Mouse (Mus musculus) limb, embryonic 12.5 days (tissue): ENCODE results near the gene Naa80. TPM values are rescaled to one million over a fixed set of nuclear protein-coding genes. Genes with fewer than 3 reads are reported as not detected.

Source experiments
- ATAC-seq: fragments of 200-750 bp; cut with Nextera tagmentation; 2 replicates; pipeline ENCODE4 v1.8.0; 2017; ENCODE audit warnings: low read depth, moderate TSS enrichment; ENCODE audit not compliant: insufficient number of reproducible peaks, insufficient read depth, low FRiP score, low TSS enrichment
- H3K27ac ChIP-seq: fragments of 300-500 bp; sonication (generic); 2 replicates; pipeline ENCODE4 v1.5.1; 2016; ENCODE audit warnings: mild to moderate bottlenecking, moderate library complexity
- H3K27me3 ChIP-seq: fragments of 300-500 bp; sonication (generic); 2 replicates; pipeline ENCODE4 v1.6.1; 2016; ENCODE audit warnings: mild to moderate bottlenecking, moderate library complexity
- H3K36me3 ChIP-seq: fragments of 300-500 bp; sonication (generic); 2 replicates; pipeline ENCODE4 v1.6.1; 2016; ENCODE audit warnings: mild to moderate bottlenecking, moderate library complexity
- H3K4me1 ChIP-seq: fragments of 300-500 bp; sonication (generic); replicated peaks from 2 replicates; pipeline ENCODE4 v1.6.1; 2016
- H3K4me2 ChIP-seq: fragments of 300-500 bp; sonication (generic); 2 replicates; pipeline ENCODE4 v1.6.1; 2016; ENCODE audit warnings: mild to moderate bottlenecking, moderate library complexity
- H3K4me3 ChIP-seq: fragments of 300-500 bp; sonication (generic); replicated peaks from 2 replicates; pipeline ENCODE4 v1.5.1; 2016; ENCODE audit warnings: mild to moderate bottlenecking
- H3K9ac ChIP-seq: fragments of 300-500 bp; sonication (generic); replicated peaks from 2 replicates; pipeline ENCODE4 v1.6.1; 2016; ENCODE audit warnings: mild to moderate bottlenecking, moderate library complexity
- H3K9me3 ChIP-seq: fragments of 300-500 bp; sonication (generic); 2 replicates; pipeline ENCODE4 v1.6.1; 2016; ENCODE audit warnings: mild to moderate bottlenecking, moderate library complexity
- WGBS: fragments of 180-500 bp; shearing (Covaris S2); methylation state at CpG from one replicate; pipeline ENCODE4 v1.1.7; 2016; 5-methylcytosine and 5-hydroxymethylcytosine counted together
- polyA plus RNA-seq: library from polyadenylated mRNA; unstranded; fragments of >200 nt; fragmentation: Nextera tagmentation; extraction: Ambion mirVana; gene quantifications from 2 replicates; pipeline ENCODE4 v1.2.1, GENCODE M21; 2016

Gene Naa80
- polyA plus RNA-seq, 1 experiment from 2014 or later: 14.3 TPM

DNA sequence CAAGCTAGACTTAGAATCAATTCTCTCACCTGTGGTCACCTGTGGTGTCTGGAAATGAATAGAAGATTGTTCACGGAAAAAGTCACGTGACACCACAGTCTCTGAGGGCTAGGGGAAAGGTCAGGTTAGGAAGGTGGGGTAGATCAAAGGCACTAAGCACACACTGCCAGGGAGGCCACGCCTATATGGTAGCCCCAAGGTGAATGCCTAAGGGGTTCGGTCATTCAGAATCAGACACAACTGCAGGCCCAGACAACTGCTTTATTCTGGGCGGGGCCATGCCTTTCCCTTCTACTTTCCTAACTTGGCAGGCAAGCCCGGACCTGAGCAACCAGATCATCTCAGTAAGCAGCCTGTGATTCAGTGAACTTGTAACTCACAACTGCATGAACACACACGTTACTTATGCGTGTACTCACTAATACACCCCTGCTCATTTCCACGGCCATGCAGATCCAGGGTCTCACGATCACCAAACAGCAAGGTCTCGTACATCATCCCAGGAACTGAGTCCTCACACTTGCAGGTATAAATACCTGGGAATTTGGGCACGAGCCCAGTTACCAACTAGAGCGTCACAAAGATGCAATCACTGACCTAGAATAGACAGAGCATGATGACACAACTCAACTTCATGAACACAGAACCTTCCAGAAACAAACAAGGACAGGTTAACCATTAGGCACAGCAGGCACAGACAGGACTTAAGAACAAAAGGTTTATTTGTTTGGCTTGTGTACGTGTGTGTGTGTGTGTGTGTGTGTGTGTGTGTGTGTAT, 2.9 kb upstream of the Naa80 start:
- H3K4me2 ChIP-seq: no peak overlapping the region
- peaks cover 54% of the 10 kb centered on the region for H3K4me1 ChIP-seq
- ATAC-seq: no peak

DNA sequence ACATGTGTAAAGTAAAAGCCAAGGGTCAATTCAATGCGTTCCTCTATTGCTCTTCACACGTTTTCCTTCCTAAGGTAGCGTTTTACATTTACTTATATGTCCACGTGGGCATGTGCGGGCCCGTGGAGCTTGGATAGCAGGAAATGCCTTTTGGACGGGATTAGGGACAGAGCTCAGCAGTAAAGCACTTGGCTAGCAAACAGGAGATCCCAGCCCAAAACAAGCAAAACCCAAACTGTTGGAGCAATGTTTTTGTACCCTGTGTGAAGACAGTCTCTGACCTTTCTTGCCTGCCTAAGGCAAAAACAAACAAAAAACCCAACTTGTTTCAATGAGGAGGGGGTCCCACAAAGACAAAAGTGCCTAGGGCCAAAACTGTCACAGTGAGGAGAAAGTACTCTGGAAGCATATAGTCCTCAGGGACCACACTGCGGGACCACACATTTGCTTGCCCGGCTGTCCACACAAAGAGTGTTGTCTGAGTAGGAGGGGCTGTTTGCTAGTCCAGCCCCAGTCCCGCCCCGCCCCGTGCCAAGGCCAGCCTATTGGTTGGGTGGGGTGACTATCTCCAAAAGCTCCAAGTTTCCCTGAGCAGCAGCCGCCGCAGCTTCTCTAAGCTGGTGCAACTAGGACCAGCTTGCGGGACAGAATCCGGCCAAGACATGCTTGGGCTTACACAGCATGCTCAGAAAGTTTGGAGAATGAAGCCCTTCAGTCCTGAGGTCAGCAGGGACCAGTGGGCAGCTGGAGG, 2.2 kb upstream of the Naa80 start, which contains the start of gene Hyal1:
TSS of gene Hyal1 (plus strand) at position 571 of the 751 bp plus-strand sequence.
- Histone ChIP-seq H3K36me3 (peaks cover 36% of the 10 kb centered on the region), H3K4me2 (peak within 1 kb of the TSS; percentile 56), H3K27me3 (no peaks in the 10 kb centered on the region), H3K9ac (peak within 1 kb of the TSS; percentile 57), H3K27ac (peak within 1 kb of the TSS; percentile 83), H3K9me3 (no peaks in the 10 kb centered on the region), H3K4me1 (peaks cover 53% of the 10 kb centered on the region), H3K4me3 (peak within 1 kb of the TSS; percentile 38)
- ATAC-seq: peak; percentile 59
- WGBS: 23% methylated on average over 16 of the region's 16 CpGs

More for the DNA sequence above, 2.9 kb upstream of the Naa80 start:
- H3K4me3 ChIP-seq: no peak overlapping the region
- 80% methylated on average over 14 of the region's 14 CpGs for WGBS
- peaks cover 44% of the 10 kb centered on the region for H3K36me3 ChIP-seq
- no peaks in the 10 kb centered on the region for H3K27me3 ChIP-seq
- no peaks in the 10 kb centered on the region for H3K9me3 ChIP-seq
- no peak overlapping the region for H3K9ac ChIP-seq
- H3K27ac ChIP-seq: peak overlapping the region; percentile 83

DNA sequence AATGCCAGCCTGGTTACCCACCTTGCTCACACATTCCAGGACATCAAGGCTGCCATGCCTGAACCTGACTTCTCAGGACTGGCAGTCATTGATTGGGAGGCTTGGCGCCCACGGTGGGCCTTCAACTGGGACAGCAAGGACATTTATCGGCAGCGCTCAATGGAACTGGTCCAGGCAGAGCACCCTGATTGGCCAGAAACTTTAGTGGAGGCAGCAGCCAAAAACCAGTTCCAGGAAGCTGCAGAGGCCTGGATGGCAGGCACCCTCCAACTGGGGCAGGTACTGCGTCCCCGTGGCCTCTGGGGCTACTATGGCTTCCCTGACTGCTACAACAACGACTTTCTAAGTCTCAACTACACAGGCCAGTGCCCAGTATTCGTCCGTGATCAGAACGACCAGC, 816 bp upstream of the Naa80 start:
- 0 out of 2 replicates have a peak overlapping the region, but pooled peaks have one; percentile 56 for H3K4me2 ChIP-seq
- H3K27me3 ChIP-seq: no peaks in the 10 kb centered on the region
- H3K9ac ChIP-seq: no peak overlapping the region
- H3K4me1 ChIP-seq: peaks cover 60% of the 10 kb centered on the region
- H3K9me3 ChIP-seq: no peaks in the 10 kb centered on the region
- ATAC-seq: no peak
- 92% methylated on average over 10 of the region's 10 CpGs for WGBS
- no peak overlapping the region for H3K4me3 ChIP-seq
- H3K27ac ChIP-seq: no peak overlapping the region
- peaks cover 26% of the 10 kb centered on the region for H3K36me3 ChIP-seq

DNA sequence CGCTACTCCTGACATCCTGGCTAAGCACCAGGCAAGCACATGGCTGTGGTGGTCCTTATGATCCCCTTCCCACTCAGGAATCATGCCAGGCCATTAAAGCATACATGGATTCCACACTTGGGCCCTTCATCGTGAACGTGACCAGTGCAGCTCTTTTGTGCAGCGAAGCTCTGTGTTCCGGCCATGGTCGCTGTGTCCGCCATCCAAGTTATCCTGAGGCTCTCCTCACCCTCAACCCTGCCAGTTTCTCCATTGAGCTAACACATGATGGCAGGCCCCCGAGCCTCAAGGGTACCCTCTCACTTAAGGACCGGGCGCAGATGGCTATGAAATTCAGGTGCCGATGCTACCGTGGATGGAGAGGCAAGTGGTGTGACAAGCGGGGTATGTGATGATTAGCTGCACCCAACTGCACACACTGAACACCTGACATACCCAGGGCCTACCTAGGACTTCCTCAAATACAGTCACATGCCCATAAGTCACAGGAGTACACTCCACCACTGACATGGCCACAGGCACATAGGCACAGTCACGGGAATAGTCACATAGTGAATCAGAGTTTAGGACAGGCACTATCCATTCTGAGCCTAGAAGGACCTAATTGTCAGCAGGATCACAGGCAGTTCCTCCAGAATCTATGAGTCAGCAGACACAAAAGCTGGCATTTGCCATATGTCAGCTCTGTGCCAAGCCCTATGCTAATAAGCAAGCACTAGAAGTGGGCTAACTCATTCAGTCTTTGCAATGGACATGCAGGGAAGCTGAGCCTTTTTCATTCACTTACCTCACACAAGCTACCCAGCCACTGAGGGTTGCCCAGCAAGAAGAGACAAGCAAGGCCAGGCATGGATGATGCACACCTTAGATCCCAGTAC, 575 bp downstream of the Naa80 start:
- ATAC-seq: no peak
- Histone ChIP-seq H3K27me3 (no peaks in the 10 kb centered on the region), H3K27ac (peak overlapping the region; percentile 94), H3K9me3 (no peaks in the 10 kb centered on the region), H3K9ac (0 out of 2 replicates have a peak overlapping the region, but pooled peaks have one; percentile 82), H3K4me1 (peaks cover 60% of the 10 kb centered on the region), H3K4me2 (peak overlapping the region; percentile 96), H3K4me3 (no peak overlapping the region), H3K36me3 (peaks cover 27% of the 10 kb centered on the region)
- 96% methylated on average over 14 of the region's 14 CpGs for WGBS

DNA sequence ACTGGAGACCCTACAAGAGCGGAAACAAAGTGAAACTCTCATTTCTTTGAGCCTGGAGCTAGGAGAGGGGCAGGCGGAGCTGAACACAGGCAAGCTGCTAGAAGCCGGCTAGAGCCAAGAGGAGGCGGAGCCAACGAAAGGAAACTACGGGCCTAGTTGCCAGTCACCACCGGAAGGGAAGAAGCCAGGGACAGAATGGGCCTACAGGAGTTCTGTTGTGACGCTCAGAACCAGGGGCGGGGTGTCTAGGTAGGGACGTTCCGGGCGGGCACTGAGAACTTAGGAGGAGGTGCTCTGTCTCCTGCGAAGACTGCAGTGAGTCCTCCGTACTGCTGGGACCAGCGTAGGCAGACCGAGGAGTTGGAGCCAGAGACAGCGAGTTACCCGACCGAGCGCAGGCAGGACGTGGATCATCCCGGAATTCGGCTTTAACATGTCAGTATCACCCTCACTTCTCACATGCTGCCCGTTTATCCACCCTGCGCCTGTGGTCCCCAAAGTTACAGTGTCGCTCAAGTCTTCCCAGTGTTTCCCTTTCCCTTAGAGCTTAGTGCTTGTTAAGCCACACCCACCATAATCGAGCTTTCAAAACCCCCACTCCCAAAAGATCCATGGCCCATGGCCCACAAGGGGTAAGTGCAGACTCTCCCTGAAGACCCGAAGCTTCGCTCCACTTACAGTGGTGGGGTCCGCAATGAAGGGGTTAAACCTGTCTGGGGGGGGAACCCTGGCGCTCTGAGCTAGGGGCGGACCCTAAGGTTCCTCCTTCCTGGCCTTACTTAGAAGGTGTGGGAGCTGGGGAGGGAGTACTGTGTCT, 2.0 kb downstream of the Naa80 start, which contains the start of gene Hyal3:
TSS of gene Hyal3 (plus strand) at position 318 of the 817 bp plus-strand sequence.
- WGBS: under 1% methylated on average over 32 of the region's 32 CpGs
- peak; percentile 23; the same call in 1 of the 2 replicates for ATAC-seq

DNA sequence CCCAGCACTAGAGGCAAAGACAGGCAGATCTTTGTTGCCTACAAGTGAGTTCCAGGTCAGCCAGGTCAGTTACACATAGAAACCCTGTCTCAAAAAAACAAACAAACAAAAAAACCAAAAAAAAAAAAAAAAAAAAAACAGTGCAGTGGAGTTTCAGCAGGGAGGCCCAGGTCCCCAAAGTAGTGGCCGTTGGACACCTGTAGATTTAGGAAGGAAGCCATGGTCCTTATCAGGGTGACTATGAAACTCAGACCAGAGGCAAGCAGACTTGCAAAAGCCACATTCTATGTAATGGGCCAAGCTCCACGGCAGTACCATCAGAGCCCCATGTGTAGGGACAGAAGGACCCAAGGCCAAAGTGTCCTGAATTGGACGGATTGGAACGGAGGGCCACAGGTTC, 2.9 kb downstream of the Naa80 start:
- no peak overlapping the region for H3K27ac ChIP-seq
- WGBS: 80% methylated on average over 4 of the region's 4 CpGs

More for the DNA sequence above, 2.0 kb downstream of the Naa80 start, which contains the start of gene Hyal3:
- peak within 1 kb of the TSS; percentile 64 for H3K4me3 ChIP-seq
- peak within 1 kb of the TSS; percentile 82 for H3K9ac ChIP-seq
- H3K4me1 ChIP-seq: peaks cover 57% of the 10 kb centered on the region
- peak within 1 kb of the TSS; percentile 96 for H3K4me2 ChIP-seq
- H3K27ac ChIP-seq: peak within 1 kb of the TSS; percentile 94
- no peaks in the 10 kb centered on the region for H3K9me3 ChIP-seq
- peaks cover 19% of the 10 kb centered on the region for H3K36me3 ChIP-seq
- H3K27me3 ChIP-seq: no peaks in the 10 kb centered on the region

DNA sequence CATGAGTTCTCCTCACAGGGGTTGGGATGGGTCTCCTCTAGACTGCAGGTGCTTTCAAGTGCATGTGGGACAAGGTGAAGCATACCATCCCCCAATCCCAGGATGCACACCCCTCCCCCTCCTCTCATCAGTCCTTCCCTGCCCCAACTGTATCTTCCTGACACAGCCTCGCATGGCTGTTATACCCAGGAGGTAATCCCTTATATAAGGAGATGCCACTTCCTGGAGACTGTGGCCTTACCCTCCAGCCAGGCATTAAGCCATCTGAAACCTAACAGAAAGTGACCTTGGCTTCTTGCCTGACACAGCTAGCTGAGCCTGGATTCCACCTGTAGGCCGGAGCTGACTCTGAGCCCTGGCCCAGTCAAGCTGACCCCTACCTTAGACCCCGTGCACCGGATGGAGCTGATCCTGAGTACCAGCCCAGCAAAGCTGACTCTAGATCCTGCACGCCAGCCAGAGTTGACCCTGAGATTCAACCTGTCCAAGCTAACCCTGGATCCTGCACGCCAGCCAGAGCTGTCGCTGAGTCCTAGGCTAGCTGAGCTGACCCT, 3.9 kb downstream of the Naa80 start:
- ATAC-seq: no peak
- WGBS: 88% methylated on average over 7 of the region's 7 CpGs
- Histone ChIP-seq H3K4me3 (no peak overlapping the region), H3K36me3 (peaks cover 19% of the 10 kb centered on the region), H3K9me3 (no peaks in the 10 kb centered on the region), H3K27me3 (no peaks in the 10 kb centered on the region), H3K27ac (no peak overlapping the region), H3K4me2 (no peak overlapping the region), H3K4me1 (peaks cover 40% of the 10 kb centered on the region), H3K9ac (no peak overlapping the region)

More for the DNA sequence above, 2.9 kb downstream of the Naa80 start:
- Histone ChIP-seq H3K9ac (peak overlapping the region; percentile 82), H3K27me3 (no peaks in the 10 kb centered on the region), H3K4me1 (peaks cover 50% of the 10 kb centered on the region), H3K4me2 (peak overlapping the region; percentile 96), H3K36me3 (peaks cover 19% of the 10 kb centered on the region), H3K4me3 (peak overlapping the region; percentile 64), H3K9me3 (no peaks in the 10 kb centered on the region)
- ATAC-seq: no peak

DNA sequence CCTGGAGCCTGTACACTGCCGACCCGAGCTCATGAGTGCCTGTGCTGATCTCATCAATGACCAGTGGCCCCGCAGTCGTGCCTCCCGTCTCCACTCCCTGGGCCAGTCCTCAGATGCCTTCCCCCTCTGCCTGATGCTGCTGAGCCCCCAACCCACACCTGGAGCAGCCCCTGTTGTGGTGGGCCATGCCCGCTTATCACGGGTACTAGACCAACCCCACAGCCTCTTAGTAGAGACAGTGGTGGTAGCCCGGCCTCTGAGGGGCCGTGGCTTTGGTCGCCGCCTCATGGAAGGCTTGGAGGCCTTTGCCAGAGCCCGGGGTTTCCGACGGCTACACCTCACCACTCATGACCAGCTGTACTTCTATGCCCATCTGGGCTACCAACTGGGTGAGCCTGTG, 4.5 kb downstream of the Naa80 start:
- Histone ChIP-seq H3K9ac (no peak overlapping the region), H3K27ac (no peak overlapping the region), H3K4me2 (no peak overlapping the region), H3K4me1 (peaks cover 36% of the 10 kb centered on the region), H3K36me3 (peaks cover 19% of the 10 kb centered on the region), H3K9me3 (no peaks in the 10 kb centered on the region), H3K4me3 (no peak overlapping the region), H3K27me3 (no peaks in the 10 kb centered on the region)
- ATAC-seq: no peak
- 89% methylated on average over 14 of the region's 14 CpGs for WGBS

DNA sequence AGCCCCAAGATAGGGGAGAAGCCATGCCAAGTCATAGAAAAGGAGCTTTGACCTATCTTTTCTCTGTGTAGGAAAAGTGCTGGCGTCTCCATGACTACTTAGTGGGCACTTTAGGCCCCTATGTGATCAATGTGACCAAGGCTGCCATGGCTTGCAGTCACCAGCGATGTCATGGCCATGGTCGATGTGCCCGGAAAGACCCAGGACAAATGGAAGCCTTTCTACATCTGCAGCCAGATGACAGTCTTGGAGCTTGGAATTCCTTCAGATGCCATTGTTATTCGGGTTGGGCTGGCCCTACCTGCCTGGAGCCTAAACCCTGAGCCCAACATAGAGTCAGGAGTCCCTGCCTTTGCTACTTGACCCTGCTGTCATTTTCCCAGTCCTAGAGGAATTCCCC, 7.8 kb downstream of the Naa80 start:
- H3K4me1 ChIP-seq: peaks cover 18% of the 10 kb centered on the region
- peaks cover 39% of the 10 kb centered on the region for H3K36me3 ChIP-seq
- no peaks in the 10 kb centered on the region for H3K9me3 ChIP-seq
- WGBS: 90% methylated on average over 5 of the region's 5 CpGs
- H3K27me3 ChIP-seq: no peaks in the 10 kb centered on the region
- H3K4me2 ChIP-seq: no peak overlapping the region
- H3K27ac ChIP-seq: no peak overlapping the region
- no peak overlapping the region for H3K4me3 ChIP-seq
- ATAC-seq: no peak
- H3K9ac ChIP-seq: no peak overlapping the region
